Mouse (Mus musculus) bone marrow macrophage, adult 2 months (primary cell): ENCODE data around the gene Ldhc. TPM values are rescaled to one million over a fixed set of nuclear protein-coding genes. Genes with fewer than 3 reads are reported as not detected.
A peak's percentile ranks its signal among the peaks of the same experiment; 100 is the strongest.

Source experiments
- H3K27ac ChIP-seq: 2 replicates; pipeline ENCODE4 v1.5.1; 2012; ENCODE audit warnings: low read depth, low read length; ENCODE audit not compliant: insufficient read depth
- H3K4me1 ChIP-seq: 2 replicates; pipeline ENCODE4 v1.6.1; 2012; ENCODE audit warnings: low read length; ENCODE audit not compliant: control insufficient read depth, insufficient read depth
- H3K4me3 ChIP-seq: 2 replicates; pipeline ENCODE4 v1.5.1; 2012; ENCODE audit warnings: mild to moderate bottlenecking, low read length, moderate library complexity; ENCODE audit not compliant: insufficient read depth
- CTCF ChIP-seq: IDR thresholded peaks from 2 replicates; pipeline ENCODE4 v1.5.1; 2012; ENCODE audit warnings: low read depth, mild to moderate bottlenecking, low read length, moderate library complexity
- POLR2A ChIP-seq: IDR thresholded peaks from 2 replicates; pipeline ENCODE4 v1.6.1; 2012; ENCODE audit warnings: mild to moderate bottlenecking, low read depth, low read length, borderline replicate concordance
- polyA plus RNA-seq: library from polyadenylated mRNA; stranded (reverse); fragments of >200 nt; gene quantifications from 2 replicates; pipeline ENCODE4 v1.2.4, GENCODE M21; 2012; ENCODE audit not compliant: missing spikeins, insufficient read depth, insufficient read length

The Ldhc gene
- polyA plus RNA-seq, 1 experiment, result not detected

- no peak within 1 kb of the TSS for H3K27ac ChIP-seq
- TF ChIP-seq CTCF (no peak), POLR2A (no peak)
- H3K4me1 ChIP-seq, result peaks cover 45% of the 10 kb centered on the region
- H3K4me3 ChIP-seq, result no peak within 1 kb of the TSS
Measured at GRCm38 (mm10) chr7:46840787-46841525, 20.0 kb upstream of the Ldhc start, which contains the start of gene Ldha. Ldha (plus strand) TSS chr7:46841475.

GRCm38 (mm10) chr7:46842278-46842677 is 18.7 kb upstream of the Ldhc start:
- Histone ChIP-seq H3K4me1 (peaks cover 42% of the 10 kb centered on the region), H3K27ac (no peak overlapping the region), H3K4me3 (no peak overlapping the region)
- TF ChIP-seq POLR2A (no peak), CTCF (no peak)

GRCm38 (mm10) chr7:46843576-46843975 is 17.4 kb upstream of the Ldhc start:
- TF ChIP-seq CTCF, result no peak
- no peak for TF ChIP-seq POLR2A
- Histone ChIP-seq H3K27ac (no peak overlapping the region), H3K4me1 (peaks cover 33% of the 10 kb centered on the region), H3K4me3 (no peak overlapping the region)

GRCm38 (mm10) chr7:46845211-46845977 is 15.6 kb upstream of the Ldhc start:
- Histone ChIP-seq H3K4me3 (peak overlapping the region; percentile 82), H3K27ac (peak overlapping the region; percentile 74), H3K4me1 (peaks cover 16% of the 10 kb centered on the region)
- TF ChIP-seq CTCF, result no peak
- peak; percentile 92; the same call in 1 of the 2 replicates for TF ChIP-seq POLR2A

- Histone ChIP-seq H3K27ac (peak overlapping the region; percentile 74), H3K4me1 (peaks cover 11% of the 10 kb centered on the region), H3K4me3 (peak overlapping the region; percentile 82)
- TF ChIP-seq POLR2A, result no peak
- no peak for TF ChIP-seq CTCF
Measured at GRCm38 (mm10) chr7:46845978-46846485, 15.0 kb upstream of the Ldhc start.

- Histone ChIP-seq H3K4me1 (peaks cover 11% of the 10 kb centered on the region), H3K27ac (peak overlapping the region; percentile 74), H3K4me3 (peak overlapping the region; percentile 82)
- no peak for TF ChIP-seq POLR2A
- no peak for TF ChIP-seq CTCF
Measured at GRCm38 (mm10) chr7:46846486-46847244, 14.3 kb upstream of the Ldhc start.

- H3K27ac ChIP-seq, result no peak overlapping the region
- TF ChIP-seq CTCF (no peak), POLR2A (no peak)
- no peak overlapping the region for H3K4me3 ChIP-seq
- H3K4me1 ChIP-seq, result peaks cover 7% of the 10 kb centered on the region
Measured at GRCm38 (mm10) chr7:46849287-46849686, 11.7 kb upstream of the Ldhc start.

- TF ChIP-seq CTCF, result peak; percentile 41; the same call in 1 of the 2 replicates
- no peak for TF ChIP-seq POLR2A
- Histone ChIP-seq H3K4me3 (no peak overlapping the region), H3K27ac (no peak overlapping the region), H3K4me1 (peaks cover 2% of the 10 kb centered on the region)
Measured at GRCm38 (mm10) chr7:46851026-46851425, 10.0 kb upstream of the Ldhc start.

GRCm38 (mm10) chr7:46852666-46853065 is 8.3 kb upstream of the Ldhc start:
- Histone ChIP-seq H3K27ac (no peak overlapping the region), H3K4me3 (no peak overlapping the region), H3K4me1 (peaks cover 5% of the 10 kb centered on the region)
- TF ChIP-seq CTCF, result no peak
- TF ChIP-seq POLR2A, result no peak

- H3K27ac ChIP-seq, result no peak overlapping the region
- peaks cover 5% of the 10 kb centered on the region; the same call in 1 of the 2 replicates for H3K4me1 ChIP-seq
- TF ChIP-seq CTCF (no peak), POLR2A (no peak)
- no peak overlapping the region for H3K4me3 ChIP-seq
Measured at GRCm38 (mm10) chr7:46853365-46853764, 7.6 kb upstream of the Ldhc start.
